Mouse (Mus musculus): Measurements from ENCODE around the gene Lyz2.
A peak's percentile ranks its signal among the peaks of the same experiment; 100 is the strongest.
"Not testable (repeated sequence)": the region's sequence is repeated elsewhere in the genome, so short reads cannot be mapped to it uniquely, and the experiment has no call there.

Gene Lyz2

DNA sequence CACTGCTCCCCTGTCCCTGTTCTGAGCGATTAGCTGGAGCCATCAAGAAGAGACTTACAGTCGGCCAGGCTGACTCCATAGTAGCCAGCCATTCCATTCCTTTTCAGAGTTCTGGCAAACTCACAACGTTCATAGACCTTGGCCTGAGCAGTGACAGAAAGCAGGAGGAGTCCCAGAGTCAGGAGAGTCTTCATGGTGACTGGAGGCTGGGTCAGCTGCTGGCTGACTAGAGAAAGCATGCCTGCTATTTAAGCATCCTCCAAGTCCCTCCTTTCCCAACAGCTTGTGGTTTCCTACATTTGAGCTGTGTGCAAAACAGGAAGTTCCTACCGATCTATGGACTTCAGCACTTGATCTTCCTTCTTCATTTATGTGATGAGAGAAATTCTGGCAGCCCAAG lies at the start of gene Lyz2:
TSS of gene Lyz2 (minus strand) at position 273 of the 400 bp plus-strand sequence.
- DNase-seq (ENCODE audit: low spot score in 2 of 2): peak in 1 of 2 experiments; percentile 64

DNA sequence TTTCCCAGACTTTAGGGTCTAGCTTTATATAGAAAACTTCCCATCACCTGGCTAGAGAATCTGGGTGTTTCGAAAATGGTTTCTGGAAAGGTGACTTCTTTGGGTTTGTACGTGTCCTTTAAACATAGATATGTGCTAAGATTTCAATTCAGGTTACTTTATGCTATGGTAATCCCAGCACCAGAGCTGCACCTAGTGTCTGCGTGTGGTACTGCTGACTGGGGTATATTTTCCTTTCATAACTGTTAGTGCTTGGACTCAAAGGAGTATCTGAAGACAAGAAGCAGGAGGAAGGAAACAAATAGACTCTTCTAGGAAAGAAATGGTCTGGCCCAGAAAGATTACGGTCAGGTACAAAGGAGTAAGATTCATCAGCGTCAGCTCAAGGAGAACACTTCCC lies 48.4 kb upstream of the Lyz2 start:
- peak in 1 of 2 experiments; percentile 38 for DNase-seq (ENCODE audit: low spot score in 2 of 2)

DNA sequence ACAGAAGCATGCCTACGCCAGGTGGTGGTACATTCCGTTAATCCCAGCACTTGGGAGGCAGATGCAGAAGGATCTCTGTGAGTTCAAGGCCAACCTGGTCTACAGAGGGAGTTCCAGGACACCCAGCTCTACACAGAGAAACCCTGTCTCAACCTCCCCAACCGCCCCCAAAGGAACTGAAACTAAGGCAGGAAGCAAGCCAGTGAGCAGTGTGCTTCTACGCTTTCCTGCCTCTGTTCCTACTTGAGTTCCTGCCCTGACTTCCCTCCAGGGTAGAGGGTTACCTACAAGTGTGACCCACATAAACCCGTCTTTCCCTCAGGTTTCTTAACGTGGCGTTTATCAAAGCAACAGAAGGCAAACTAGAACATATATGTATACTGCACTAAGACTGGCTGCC lies 41.7 kb upstream of the Lyz2 start:
- DNase-seq (ENCODE audit: low spot score in 2 of 2): peak in 1 of 2 experiments; percentile 24

- DNase-seq (ENCODE audit: low spot score in 2 of 2): no peak
Measured at GRCm38 (mm10) chr10:117322630-117323029, 40.5 kb upstream of the Lyz2 start.

- DNase-seq (ENCODE audit: low spot score in 2 of 2): no peak
Measured at GRCm38 (mm10) chr10:117320571-117320981, 38.5 kb upstream of the Lyz2 start.

DNA sequence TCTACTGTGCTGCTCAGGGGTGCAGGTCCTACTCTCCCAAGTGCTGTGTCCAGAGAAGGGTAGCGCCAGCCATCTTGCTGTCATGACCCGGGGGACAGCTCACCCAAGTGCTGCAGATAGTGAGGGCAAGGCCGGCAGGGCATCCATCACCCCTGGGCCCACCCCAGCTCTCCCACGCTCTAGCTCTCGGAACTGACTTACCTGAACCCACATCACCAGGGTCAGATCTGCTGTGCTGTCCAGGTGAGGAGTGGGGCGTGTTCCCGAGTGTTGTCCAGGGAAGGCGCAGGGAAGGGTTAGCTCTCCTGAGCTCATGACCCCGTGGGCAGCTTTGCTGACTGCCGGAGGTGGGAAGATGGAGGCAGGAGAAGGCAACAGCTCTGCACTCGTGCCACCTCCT lies 34.3 kb upstream of the Lyz2 start:
- DNase-seq (ENCODE audit: low spot score in 2 of 2): no peak

DNA sequence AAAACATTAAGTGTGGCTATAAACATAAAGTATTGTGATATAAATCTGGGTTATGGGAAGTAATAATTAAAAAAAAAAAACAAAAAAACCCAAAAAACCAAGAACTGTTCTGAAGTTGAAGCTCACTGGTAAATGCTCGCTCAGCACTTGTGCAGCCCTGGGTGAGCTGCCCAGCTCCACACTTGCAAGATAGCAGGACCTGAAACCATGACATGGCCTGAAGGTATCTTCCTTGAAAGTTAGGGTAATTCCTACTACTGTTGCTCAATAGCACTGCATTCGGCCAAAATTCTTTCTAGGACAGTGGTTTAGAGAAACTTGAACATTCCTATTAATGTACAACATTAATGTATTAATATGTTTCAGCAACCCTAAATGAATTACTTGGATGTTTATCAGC lies 31.0 kb upstream of the Lyz2 start:
- DNase-seq (ENCODE audit: low spot score in 2 of 2): no peak

DNA sequence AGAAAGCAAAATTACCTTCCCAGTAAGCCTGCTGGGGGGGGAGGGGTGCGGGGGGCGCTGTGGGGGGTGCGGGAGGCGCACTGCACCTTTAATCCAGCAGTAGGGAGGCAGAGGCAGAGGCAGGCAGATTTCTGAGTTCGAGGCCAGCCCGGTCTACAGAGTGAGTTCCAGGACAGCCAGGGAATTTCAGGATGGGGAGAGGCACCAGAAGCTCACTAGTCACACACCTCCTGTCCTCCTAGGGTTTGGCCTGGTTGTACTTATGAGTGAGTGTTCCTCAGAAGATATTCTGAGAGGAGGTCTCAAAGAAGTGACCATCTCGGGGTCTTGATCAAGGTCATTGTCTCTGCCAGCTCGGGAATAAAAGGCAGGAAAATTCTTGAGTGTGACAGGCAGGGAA lies 30.0 kb upstream of the Lyz2 start:
- no peak for DNase-seq (ENCODE audit: low spot score in 2 of 2)

- DNase-seq (ENCODE audit: low spot score in 2 of 2): no peak
Measured at GRCm38 (mm10) chr10:117304371-117304770, 22.2 kb upstream of the Lyz2 start.

DNA sequence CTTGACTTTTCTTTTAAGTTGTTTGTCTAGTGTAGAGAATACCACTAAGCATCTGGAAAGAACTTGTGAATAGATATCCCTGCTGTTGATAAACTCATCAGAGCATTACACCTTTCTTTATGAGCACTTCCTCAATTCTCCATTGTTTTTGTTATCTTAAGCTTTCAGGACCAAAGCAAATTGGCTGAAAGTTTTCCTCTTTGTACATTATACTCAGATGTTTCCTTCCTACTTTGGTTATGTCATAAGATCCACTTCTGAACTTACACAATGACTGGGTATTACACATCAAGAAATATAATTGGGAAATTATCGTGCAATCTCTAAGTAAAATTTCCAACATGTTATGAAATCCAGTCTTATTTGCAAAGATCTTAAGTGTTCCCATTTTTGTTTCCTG lies 19.6 kb upstream of the Lyz2 start:
- no peak for DNase-seq (ENCODE audit: low spot score in 2 of 2)

GRCm38 (mm10) chr10:117299901-117300520 lies 17.9 kb upstream of the Lyz2 start:
- DNase-seq (ENCODE audit: low spot score in 2 of 2): no peak

GRCm38 (mm10) chr10:117299106-117299505 lies 17.0 kb upstream of the Lyz2 start:
- no peak for DNase-seq (ENCODE audit: low spot score in 2 of 2)

- DNase-seq (ENCODE audit: low spot score in 2 of 2): no peak
Measured at GRCm38 (mm10) chr10:117298336-117298735, 16.2 kb upstream of the Lyz2 start.

DNA sequence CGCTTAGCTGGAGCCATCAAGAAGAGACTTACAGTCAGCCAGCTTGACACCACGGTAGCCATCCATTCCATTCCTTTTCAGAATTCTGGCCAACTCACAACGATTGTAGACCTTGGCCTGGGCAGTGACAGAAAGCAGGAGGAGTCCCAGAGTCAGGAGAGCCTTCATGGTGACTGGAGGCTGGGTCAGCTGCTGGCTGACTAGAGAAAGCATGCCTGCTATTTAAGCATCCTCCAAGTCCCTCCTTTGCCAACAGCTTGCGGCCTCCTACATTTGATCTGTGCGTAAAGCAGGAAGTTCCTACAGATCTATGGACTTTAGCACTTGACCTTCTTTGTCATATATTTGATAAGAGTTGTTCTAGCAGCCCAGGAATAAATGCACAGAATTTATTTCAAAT lies 10.6 kb upstream of the Lyz2 start, which contains the start of gene Lyz1:
TSS of gene Lyz1 (minus strand) at position 198 of the 400 bp plus-strand sequence.
- DNase-seq (ENCODE audit: low spot score in 2 of 2): no peak

- not testable (repeated sequence) for DNase-seq (ENCODE audit: low spot score in 2 of 2)
Measured at GRCm38 (mm10) chr10:117290936-117291335, 8.8 kb upstream of the Lyz2 start.

DNA sequence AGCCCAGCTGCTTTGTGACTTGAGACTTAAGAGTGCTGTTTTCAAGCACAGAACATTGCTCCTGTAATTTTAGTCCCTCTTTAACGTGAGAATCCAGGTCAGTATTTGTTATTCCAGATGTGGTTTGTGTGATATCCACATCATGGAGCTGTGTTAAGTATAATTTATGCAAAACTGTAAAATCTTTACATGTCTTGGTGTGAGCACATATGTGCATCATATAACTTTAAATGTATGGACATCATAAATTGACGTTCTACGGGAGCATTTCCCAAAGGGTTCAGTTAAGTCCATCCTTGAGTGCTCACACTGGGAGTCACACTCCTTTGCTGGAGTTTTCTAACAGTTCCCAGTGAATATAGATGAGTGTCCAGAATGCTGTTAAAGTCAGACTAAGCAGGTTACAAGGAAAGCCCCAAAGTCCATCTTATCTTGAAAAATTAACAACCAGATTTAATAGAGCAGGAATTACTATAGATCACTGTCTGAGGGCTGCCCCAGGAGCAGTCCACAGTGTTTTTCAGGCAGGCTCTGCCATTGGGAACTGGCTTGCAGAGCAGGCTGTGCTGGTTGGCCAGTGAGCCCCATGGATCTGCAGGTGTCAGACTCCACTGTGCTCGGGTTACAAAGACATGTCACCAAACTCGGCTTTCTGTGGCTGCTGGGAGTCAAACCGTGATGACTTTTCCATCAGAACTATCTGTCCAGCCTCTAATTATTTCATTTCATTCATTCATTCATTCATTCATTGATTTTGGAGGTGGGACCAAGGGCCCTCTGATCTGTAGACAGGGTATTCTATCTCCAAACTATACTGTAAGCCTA lies 8.1 kb upstream of the Lyz2 start:
- DNase-seq (ENCODE audit: low spot score in 2 of 2): no peak

GRCm38 (mm10) chr10:117289034-117289505 lies 6.9 kb upstream of the Lyz2 start:
- DNase-seq (ENCODE audit: low spot score in 2 of 2): not testable (repeated sequence)

DNA sequence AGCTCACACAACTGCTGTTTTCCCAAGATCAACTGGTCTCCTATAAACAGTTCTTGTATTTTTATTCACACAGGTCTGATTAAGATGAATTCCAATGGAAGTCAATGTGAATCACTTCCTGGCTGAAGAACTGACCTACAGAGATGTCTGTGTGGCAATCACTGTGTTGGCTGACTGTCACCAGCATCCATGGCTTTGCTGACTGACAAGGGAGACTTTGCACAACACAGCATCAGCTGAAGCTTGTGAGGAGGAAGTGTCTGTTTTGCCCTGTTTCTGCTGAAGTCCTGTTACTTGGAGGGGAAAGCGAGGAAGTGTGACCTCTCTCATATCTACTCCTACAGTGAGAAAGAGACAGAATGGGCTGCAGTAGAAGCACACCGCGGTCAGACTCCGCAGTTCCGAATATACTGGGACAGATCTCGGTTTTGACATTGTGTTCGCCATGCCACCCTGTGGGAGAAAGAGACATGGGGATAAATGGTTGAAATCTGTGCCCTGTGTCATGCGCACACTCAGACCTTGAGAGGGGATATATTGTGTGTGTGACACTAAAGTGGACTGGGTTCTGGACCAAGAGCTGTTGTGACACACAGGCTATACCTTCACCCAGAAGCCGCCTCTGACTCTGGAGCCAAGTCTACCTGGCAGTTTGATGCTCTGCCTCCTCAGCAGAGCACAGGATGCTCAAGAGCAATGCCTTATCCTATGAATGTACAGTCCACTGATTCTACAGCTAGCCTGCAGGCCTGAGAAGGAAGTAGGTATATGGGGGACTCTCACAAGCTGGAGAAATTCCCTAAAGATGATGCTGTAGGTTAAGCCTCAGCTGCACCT lies 6.3 kb upstream of the Lyz2 start:
- no peak for DNase-seq (ENCODE audit: low spot score in 2 of 2)

DNA sequence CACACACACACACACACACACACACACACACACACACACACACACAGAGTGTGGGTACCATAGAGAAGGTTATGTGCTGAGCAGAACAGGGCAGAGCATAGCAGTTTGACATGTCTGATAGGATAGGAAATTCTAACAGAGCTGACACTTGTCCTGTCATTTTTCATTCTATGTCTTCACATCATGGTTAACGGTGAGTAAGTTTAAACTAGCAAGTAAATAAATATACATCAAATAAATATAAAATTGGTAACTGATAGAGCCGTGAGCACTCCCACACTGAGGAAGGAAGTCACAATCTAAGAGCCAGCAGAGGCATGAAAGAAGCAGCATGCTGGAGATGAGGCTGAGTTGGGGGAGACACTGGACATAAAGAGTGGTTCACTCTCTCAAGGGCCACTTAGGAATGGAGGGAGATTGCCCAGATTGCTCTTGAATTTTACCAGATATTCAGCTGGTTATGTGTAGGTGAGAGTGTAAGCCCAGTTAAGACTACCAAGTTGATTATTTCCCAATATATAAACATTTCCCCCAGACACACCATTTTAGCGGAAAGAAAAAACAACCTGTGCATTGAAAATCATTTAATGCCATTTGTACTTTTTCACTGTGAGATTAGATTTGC lies 5.2 kb upstream of the Lyz2 start:
- DNase-seq (ENCODE audit: low spot score in 2 of 2): no peak

DNA sequence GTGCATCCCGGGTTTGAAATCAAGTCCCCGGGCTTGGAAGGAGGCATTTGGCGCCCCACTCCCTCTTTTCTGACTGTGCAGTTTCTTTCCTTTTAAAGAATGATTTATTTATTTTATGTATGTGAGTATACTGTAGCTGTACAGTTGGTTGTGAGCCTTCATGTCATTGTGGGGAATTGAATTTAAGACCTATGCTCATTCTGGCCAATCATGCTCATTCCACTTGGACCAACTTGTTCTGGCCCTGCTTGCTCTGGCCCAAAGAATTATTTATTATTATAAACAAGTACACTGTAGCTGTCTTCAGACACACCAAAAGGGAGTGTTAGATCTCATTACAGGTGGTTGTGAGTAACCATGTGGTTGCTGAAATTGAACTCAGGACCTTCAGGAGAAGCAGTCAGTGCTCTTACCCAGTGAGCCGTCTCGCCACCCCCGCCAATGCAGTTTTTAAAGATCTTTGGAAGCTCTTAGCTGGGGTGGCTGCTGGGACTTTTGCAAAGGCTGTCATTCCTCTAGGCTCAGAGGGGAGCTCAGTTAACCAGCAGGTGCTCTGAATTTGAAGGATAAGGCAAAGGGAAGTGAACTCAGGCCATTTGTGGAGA lies 4.3 kb upstream of the Lyz2 start:
- no peak for DNase-seq (ENCODE audit: low spot score in 2 of 2)

DNA sequence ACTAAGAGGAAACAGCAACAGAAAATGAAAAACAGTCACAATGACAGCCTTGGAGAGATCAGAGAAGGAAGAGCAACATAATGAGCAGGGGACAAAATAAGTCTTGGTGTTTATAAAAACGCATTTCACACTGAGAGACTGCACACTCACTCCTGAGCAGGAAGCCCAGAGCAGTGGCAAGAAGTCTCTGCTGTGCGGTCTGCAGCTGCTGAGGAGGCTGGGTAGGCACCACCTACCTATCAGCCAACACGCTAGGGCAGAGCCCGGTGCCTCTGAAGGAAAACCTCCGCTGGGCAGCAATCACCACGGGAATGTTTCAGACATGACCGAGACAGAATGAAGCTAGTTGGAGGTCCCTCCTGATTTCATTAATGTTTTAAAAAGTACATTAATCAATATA lies 3.5 kb upstream of the Lyz2 start:
- not testable (repeated sequence) for DNase-seq (ENCODE audit: low spot score in 2 of 2)
